Mouse (Mus musculus): ENCODE data around the gene Plagl1. TPM values are rescaled to one million over a fixed set of nuclear protein-coding genes. Genes with fewer than 3 reads are reported as not detected.
A peak's percentile ranks its signal among the peaks of the same experiment; 100 is the strongest.

The Plagl1 gene
- polyA plus RNA-seq, 1 experiment from 2014 or later = 136 TPM

DNA sequence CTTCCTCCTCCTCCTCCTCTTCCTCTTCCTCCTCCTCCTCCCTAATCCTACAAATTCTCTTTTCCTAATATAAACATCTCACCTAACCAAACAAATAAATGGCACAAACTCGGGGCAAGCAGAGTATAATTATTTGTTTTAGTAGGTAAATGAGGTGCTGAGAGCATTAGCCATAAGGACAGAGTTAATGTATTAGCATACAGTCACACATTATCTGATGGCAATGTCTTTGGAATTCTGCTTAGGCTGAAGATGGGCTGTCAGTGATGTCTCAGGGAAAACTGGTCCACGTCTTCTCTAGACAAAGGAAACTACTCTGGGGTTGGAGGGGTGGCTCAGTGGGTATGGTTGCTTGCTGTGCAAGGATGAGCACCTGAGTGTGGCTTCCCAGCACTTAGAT lies 111.2 kb downstream of the Plagl1 start:
- no peak overlapping the region for H3K4me3 ChIP-seq (ENCODE audit: low read depth, low read length)
- H3K9me3 ChIP-seq (replicated peaks; ENCODE audit: control insufficient read depth, low read length) = no peaks in the 10 kb centered on the region
- DNase-seq (ENCODE audit: low spot score) (no peak), ATAC-seq (replicated peaks; ENCODE audit: insufficient number of reproducible peaks, low FRiP score, low TSS enrichment, low read depth) (no peak)
- no peak overlapping the region for H3K27ac ChIP-seq (replicated peaks; ENCODE audit: low read depth, low read length)
- H3K4me2 ChIP-seq (ENCODE audit: low read depth, low read length) = no peak overlapping the region
- WGBS = 43% methylated on average over 2 of the region's 2 CpGs
- H3K4me1 ChIP-seq (ENCODE audit: control insufficient read depth, insufficient read depth, low read length) = peaks cover 3% of the 10 kb centered on the region
- no peak overlapping the region for H3K9ac ChIP-seq (replicated peaks; ENCODE audit: low read length)
- no peaks in the 10 kb centered on the region for H3K27me3 ChIP-seq (ENCODE audit: control insufficient read depth, insufficient read depth, low read length)
- no peaks in the 10 kb centered on the region for H3K36me3 ChIP-seq (replicated peaks; ENCODE audit: control insufficient read depth, insufficient read depth, low read depth, low read length)

DNA sequence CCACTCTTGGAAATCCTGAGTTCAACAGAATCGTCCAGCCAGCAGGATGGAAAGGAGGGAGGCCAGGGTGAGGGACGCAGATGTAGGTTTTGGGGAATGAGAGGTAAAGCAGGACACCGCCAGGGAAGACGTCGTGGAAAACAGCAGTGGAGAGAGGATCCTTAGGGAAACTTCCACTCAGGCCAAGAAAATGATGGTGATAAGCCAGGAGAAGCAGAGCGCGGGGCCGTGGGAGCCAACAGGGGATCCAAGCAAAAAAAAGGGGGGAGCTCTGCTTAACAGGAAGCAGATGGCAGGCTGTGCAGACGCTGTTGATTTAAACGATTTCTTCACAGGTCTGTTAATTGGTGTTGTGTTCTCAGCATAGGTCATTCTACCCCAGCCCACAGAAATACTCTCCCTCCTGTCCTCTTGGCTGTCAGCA lies 112.5 kb downstream of the Plagl1 start:
- Histone ChIP-seq H3K36me3 (replicated peaks; ENCODE audit: control insufficient read depth, insufficient read depth, low read depth, low read length) (no peaks in the 10 kb centered on the region), H3K4me3 (ENCODE audit: low read depth, low read length) (no peak overlapping the region), H3K9me3 (replicated peaks; ENCODE audit: control insufficient read depth, low read length) (no peaks in the 10 kb centered on the region), H3K27ac (replicated peaks; ENCODE audit: low read depth, low read length) (peak overlapping the region; percentile 56; the same call in 1 of the 2 replicates), H3K4me1 (ENCODE audit: control insufficient read depth, insufficient read depth, low read length) (peaks cover 3% of the 10 kb centered on the region), H3K9ac (replicated peaks; ENCODE audit: low read length) (no peak overlapping the region), H3K4me2 (ENCODE audit: low read depth, low read length) (no peak overlapping the region), H3K27me3 (ENCODE audit: control insufficient read depth, insufficient read depth, low read length) (no peaks in the 10 kb centered on the region)
- 37% methylated on average over 10 of the region's 10 CpGs for WGBS
- DNase-seq (ENCODE audit: low spot score) (peak; percentile 41), ATAC-seq (replicated peaks; ENCODE audit: insufficient number of reproducible peaks, low FRiP score, low TSS enrichment, low read depth) (no peak)

DNA sequence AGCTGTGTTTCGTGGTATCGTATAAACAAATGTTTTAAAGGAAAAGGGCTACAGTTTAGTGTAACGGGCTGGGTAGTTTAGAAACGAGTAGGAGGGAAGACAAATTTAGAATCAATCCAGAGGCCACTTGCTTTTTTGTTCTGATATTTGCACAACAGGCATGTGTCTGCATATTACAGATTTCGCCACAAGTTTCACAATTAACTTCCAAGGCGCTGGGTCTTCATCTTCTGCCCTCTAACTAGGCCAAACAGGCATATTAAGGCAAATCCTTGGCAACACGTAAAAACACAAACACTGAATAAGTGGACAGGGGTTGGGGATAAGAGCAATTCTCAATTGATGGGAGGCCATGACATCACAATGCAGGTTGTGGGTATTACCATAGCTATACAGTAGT lies 115.6 kb downstream of the Plagl1 start:
- Histone ChIP-seq H3K4me3 (ENCODE audit: low read depth, low read length) (no peak overlapping the region), H3K9me3 (replicated peaks; ENCODE audit: control insufficient read depth, low read length) (no peaks in the 10 kb centered on the region), H3K9ac (replicated peaks; ENCODE audit: low read length) (no peak overlapping the region), H3K4me2 (ENCODE audit: low read depth, low read length) (no peak overlapping the region), H3K36me3 (replicated peaks; ENCODE audit: control insufficient read depth, insufficient read depth, low read depth, low read length) (peaks cover 3% of the 10 kb centered on the region; the same call in 1 of the 2 replicates), H3K27ac (replicated peaks; ENCODE audit: low read depth, low read length) (no peak overlapping the region), H3K27me3 (ENCODE audit: control insufficient read depth, insufficient read depth, low read length) (no peaks in the 10 kb centered on the region), H3K4me1 (ENCODE audit: control insufficient read depth, insufficient read depth, low read length) (peaks cover 3% of the 10 kb centered on the region; the same call in 1 of the 2 replicates)
- no peak for ATAC-seq (replicated peaks; ENCODE audit: insufficient number of reproducible peaks, low FRiP score, low TSS enrichment, low read depth)
- 90% methylated on average over 7 of the region's 7 CpGs for WGBS
- DNase-seq (ENCODE audit: low spot score) = no peak

DNA sequence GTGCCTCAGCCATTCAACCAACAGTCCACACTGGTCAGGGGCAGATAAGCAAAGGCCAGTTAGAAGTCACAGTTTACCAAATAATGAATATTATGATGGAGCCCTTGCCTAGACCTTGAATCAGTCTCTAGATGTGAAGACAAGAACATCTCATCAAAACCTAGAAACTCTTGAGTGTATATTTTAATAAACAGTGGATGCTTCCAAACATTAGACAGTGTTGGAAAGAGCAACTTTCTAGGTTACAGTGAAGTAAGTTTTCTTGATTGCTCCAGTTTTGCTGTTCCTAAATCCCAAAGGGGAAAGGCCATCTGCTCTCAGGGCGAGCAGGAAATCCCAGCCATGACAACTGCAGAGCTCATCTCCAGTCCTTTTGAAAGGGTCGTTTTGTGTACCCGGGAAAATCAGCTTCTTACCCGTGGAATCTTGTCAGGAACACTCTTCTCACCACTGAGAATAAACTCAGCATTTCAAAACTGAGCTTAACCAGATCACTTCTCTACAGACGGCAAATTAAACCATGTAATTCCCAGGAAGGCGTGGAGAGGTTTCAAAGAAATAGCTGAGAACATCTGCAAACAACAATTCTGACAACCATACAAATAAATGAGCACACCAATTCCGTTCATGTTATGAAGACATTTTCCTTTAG lies 117.8 kb downstream of the Plagl1 start, which contains the start of gene Zc2hc1b:
Gene Zc2hc1b (minus strand): TSS at position 51 of the 652 bp plus-strand sequence.
- DNase-seq (ENCODE audit: low spot score) (no peak), ATAC-seq (replicated peaks; ENCODE audit: insufficient number of reproducible peaks, low FRiP score, low TSS enrichment, low read depth) (no peak)
- WGBS = 73% methylated on average over 7 of the region's 7 CpGs
- Histone ChIP-seq H3K27me3 (ENCODE audit: control insufficient read depth, insufficient read depth, low read length) (no peaks in the 10 kb centered on the region), H3K9me3 (replicated peaks; ENCODE audit: control insufficient read depth, low read length) (no peaks in the 10 kb centered on the region), H3K4me1 (ENCODE audit: control insufficient read depth, insufficient read depth, low read length) (no peaks in the 10 kb centered on the region), H3K4me2 (ENCODE audit: low read depth, low read length) (no peak within 1 kb of the TSS), H3K4me3 (ENCODE audit: low read depth, low read length) (no peak within 1 kb of the TSS), H3K27ac (replicated peaks; ENCODE audit: low read depth, low read length) (no peak within 1 kb of the TSS), H3K9ac (replicated peaks; ENCODE audit: low read length) (no peak within 1 kb of the TSS), H3K36me3 (replicated peaks; ENCODE audit: control insufficient read depth, insufficient read depth, low read depth, low read length) (peaks cover 8% of the 10 kb centered on the region; the same call in 1 of the 2 replicates)

DNA sequence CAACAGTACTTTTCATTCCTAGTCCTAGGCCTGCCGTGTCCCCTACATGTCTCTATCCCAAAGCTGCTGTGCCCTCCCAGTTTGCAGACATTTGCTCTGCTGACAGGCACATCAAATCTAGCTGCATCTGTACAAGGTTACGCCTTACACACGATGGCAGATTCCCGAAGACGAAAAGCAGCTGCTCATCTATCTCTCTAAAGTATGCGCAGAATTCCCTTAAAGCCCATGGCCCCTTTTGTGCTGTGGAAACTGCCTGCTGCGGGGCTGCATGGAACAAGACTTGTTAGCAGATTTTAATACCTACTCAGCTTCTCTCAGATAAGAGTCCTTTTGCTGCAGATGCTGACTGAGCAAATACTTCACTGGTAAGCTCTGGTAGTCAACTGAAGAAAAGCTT lies 119.9 kb downstream of the Plagl1 start:
- H3K9ac ChIP-seq (replicated peaks; ENCODE audit: low read length) = no peak overlapping the region
- H3K4me2 ChIP-seq (ENCODE audit: low read depth, low read length) = no peak overlapping the region
- DNase-seq (ENCODE audit: low spot score) (no peak), ATAC-seq (replicated peaks; ENCODE audit: insufficient number of reproducible peaks, low FRiP score, low TSS enrichment, low read depth) (no peak)
- H3K4me3 ChIP-seq (ENCODE audit: low read depth, low read length) = no peak overlapping the region
- 86% methylated on average over 7 of the region's 7 CpGs for WGBS
- peaks cover 8% of the 10 kb centered on the region; the same call in 1 of the 2 replicates for H3K36me3 ChIP-seq (replicated peaks; ENCODE audit: control insufficient read depth, insufficient read depth, low read depth, low read length)
- no peaks in the 10 kb centered on the region for H3K27me3 ChIP-seq (ENCODE audit: control insufficient read depth, insufficient read depth, low read length)
- no peak overlapping the region for H3K27ac ChIP-seq (replicated peaks; ENCODE audit: low read depth, low read length)
- H3K9me3 ChIP-seq (replicated peaks; ENCODE audit: control insufficient read depth, low read length) = no peaks in the 10 kb centered on the region
- no peaks in the 10 kb centered on the region for H3K4me1 ChIP-seq (ENCODE audit: control insufficient read depth, insufficient read depth, low read length)

Other genes starting within 250 kb of the Plagl1 start
- 47.4 and 51.9 TPM in 2 replicates for gene Utrn, start 191.1 kb upstream of the Plagl1 start, polyA plus RNA-seq (2014; fragmentation: Nextera tagmentation; extraction: Ambion mirVana)
- 1.9 and 2.3 TPM in 2 replicates for gene Stx11, start 96.2 kb upstream of the Plagl1 start, polyA plus RNA-seq (2014; fragmentation: Nextera tagmentation; extraction: Ambion mirVana)
- 41.5 and 43.1 TPM in 2 replicates for gene Sf3b5, start 55.2 kb upstream of the Plagl1 start, polyA plus RNA-seq (2014; fragmentation: Nextera tagmentation; extraction: Ambion mirVana)
- gene Zc2hc1b, start 117.5 kb downstream of the Plagl1 start, polyA plus RNA-seq (2014; fragmentation: Nextera tagmentation; extraction: Ambion mirVana) = not detected in 2 replicates
- gene Ltv1, start 132.7 kb downstream of the Plagl1 start, polyA plus RNA-seq (2014; fragmentation: Nextera tagmentation; extraction: Ambion mirVana) = 83.2 and 85.0 TPM in 2 replicates

Measured in embryonic facial prominence, embryonic 11.5 days (tissue).